Mouse (Mus musculus): ENCODE results near the gene D5Ertd579e.

- TF ChIP-seq MYOG (IDR thresholded peaks at IDR 0.05; ENCODE audit: control insufficient read depth, extremely low read depth, insufficient read length) = no peak
- TF ChIP-seq CTCF (IDR thresholded peaks at IDR 0.05; ENCODE audit: control insufficient read depth, insufficient read depth, insufficient read length) = no peak
These were observed 138.1 kb downstream of the D5Ertd579e start for GRCm38 (mm10) chr5:36557584-36558308.

Measured in C2C12 (cell line).